Mouse (Mus musculus) cerebellum, adult 2 months (tissue): ENCODE results near the gene AI593442.

ENCODE experiments used
- CTCF ChIP-seq: fragments of 200-500 bp; IDR thresholded peaks from 2 replicates; pipeline ENCODE4 v1.5.1; 2011; ENCODE audit warnings: low read depth, mild to moderate bottlenecking, control low read depth, low read length, moderate library complexity, borderline replicate concordance; ENCODE audit not compliant: insufficient read depth
- POLR2A ChIP-seq: fragments of 200-500 bp; IDR thresholded peaks from 2 replicates; pipeline ENCODE4 v1.6.1; 2011; ENCODE audit warnings: low read length, control low read depth, borderline replicate concordance; ENCODE audit not compliant: insufficient read depth

DNA sequence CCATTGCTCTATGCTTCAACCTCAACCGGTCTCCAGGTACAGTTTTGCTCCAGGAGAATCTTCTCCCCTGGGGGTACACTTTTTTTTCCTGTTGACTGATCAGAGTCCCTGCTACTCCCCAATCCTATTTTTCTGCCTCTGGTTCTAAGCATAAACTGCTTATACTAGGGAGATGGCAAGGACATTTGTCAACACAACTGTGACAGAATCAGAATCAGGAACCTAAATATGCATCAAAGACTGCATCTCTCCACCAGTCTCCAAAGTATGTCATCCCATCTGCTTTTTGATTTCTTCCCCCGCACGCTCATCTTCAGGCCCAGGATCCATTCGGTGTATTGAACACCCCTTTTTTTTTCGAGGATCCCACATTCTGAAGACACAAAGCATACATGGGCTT, 456 bp upstream of the AI593442 start:
- TF ChIP-seq POLR2A, result no peak
- TF ChIP-seq CTCF, result no peak
